Mouse (Mus musculus): ENCODE results near the gene Tcf7l1.
A peak's percentile ranks its signal among the peaks of the same experiment; 100 is the strongest.

Gene Tcf7l1

GRCm38 (mm10) chr6:72655309-72656052, 133.6 kb downstream of the Tcf7l1 start:
- DNase-seq = peak; percentile 76

GRCm38 (mm10) chr6:72654355-72654754, 134.7 kb downstream of the Tcf7l1 start:
- no peak for DNase-seq

GRCm38 (mm10) chr6:72653419-72653818, 135.6 kb downstream of the Tcf7l1 start:
- DNase-seq = peak; percentile 44

GRCm38 (mm10) chr6:72650338-72650851, 138.7 kb downstream of the Tcf7l1 start:
- DNase-seq = no peak

- no peak for DNase-seq
Observed at GRCm38 (mm10) chr6:72648002-72648595, 141.0 kb downstream of the Tcf7l1 start.

- peak; percentile 82 for DNase-seq
Observed at GRCm38 (mm10) chr6:72647383-72647820, 141.7 kb downstream of the Tcf7l1 start.

DNA sequence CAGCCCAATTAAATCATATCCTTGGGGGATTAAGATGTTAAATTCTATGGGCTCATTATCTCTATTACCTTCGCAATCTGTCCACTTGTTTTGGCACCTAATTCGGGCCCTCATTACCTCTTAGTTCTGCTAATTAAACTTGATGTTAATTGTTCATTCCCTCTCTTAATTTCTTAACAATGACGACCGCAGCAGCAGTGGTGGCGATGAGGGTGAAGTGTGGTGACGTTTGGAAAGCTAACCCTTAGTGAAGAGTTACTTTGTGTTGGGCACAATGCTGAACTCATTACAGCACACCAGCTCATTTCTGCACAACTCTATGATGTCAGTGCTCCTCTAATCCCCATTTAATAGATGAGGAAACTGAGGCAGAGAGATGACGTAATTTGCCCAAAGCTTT, 143.7 kb downstream of the Tcf7l1 start:
- DNase-seq = no peak

DNA sequence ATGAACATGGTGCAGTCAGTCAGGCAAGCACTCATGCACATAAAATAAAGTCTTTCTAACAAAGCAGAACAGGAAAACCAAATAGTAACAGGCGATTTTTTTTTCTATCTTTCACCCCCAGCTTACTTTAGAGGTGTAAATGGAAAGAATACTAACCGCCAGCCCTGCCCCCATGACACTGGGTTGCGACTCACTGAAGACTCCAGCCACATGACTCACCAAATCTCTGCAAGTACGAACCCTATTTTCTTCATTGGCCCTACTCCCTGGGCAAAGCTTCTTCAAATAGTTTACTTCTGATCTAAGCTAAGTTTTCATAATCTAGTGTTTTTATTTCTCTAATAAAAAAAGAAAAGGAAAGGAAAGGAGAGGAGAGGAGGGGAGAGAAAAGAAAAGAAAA, 144.5 kb downstream of the Tcf7l1 start:
- no peak for DNase-seq

- DNase-seq = no peak
Observed at GRCm38 (mm10) chr6:72641218-72641954, 147.7 kb downstream of the Tcf7l1 start.

- no peak for DNase-seq
Observed at GRCm38 (mm10) chr6:72636940-72637339, 152.1 kb downstream of the Tcf7l1 start.

DNA sequence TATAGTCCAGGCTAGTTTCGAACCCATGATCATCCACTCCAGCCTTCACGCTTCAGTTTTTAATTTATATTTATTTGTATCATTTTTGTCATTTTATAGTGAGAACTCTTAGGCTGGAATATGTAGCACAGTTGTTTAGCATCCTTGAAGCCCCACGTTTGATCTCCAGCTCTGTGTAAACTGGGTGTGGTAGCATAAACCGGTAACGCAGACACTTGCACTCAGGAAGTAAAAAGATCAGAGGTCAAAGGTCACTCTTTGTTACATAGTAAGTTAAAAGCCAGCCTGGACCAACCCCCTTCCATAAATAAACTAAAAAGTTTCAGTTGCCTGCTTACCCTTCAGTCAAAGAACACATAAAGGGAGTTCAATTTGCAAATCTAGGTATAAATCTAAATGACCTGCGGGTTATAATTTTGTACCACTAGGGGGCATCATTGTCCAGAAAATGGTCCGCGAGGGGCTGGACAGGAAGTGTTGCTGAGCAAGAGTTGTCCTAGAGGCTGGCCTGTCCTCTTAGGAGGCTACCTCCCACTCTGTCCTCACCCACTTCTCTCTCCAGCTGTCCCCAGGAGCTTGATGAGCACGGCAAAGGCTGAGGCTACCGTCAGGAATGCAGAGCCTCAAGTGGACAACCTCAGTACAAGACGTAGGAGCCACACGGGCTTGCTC, 153.2 kb downstream of the Tcf7l1 start:
- peak; percentile 70 for DNase-seq

- no peak for DNase-seq
Observed at GRCm38 (mm10) chr6:72634311-72634710, 154.7 kb downstream of the Tcf7l1 start.

GRCm38 (mm10) chr6:72631700-72632099, 157.4 kb downstream of the Tcf7l1 start:
- DNase-seq = no peak

- DNase-seq = no peak
Observed at GRCm38 (mm10) chr6:72630961-72631360, 158.1 kb downstream of the Tcf7l1 start.

- peak; percentile 69 for DNase-seq
Observed at GRCm38 (mm10) chr6:72630370-72630769, 158.7 kb downstream of the Tcf7l1 start.

DNA sequence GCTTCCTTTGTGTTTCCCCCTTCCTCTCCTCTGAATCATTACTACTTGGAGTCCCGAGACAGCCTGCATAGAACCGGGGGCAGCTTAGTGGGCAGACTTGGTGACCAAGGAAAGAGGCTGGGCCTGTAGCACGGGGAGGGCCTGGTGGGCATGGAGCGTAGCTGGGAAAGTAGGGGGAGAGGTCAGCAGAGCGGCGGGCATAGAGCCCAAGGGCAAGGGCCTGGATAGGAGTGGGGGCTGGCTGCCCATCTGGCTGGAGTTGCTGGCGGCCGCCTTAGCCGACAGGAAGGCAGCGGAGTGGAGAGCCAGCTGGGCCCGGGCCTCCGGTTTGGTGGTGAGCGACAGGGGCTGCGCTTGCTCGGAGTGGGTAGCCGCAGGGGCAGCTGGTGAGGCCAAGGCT, 161.8 kb downstream of the Tcf7l1 start:
- peak; percentile 54 for DNase-seq

DNA sequence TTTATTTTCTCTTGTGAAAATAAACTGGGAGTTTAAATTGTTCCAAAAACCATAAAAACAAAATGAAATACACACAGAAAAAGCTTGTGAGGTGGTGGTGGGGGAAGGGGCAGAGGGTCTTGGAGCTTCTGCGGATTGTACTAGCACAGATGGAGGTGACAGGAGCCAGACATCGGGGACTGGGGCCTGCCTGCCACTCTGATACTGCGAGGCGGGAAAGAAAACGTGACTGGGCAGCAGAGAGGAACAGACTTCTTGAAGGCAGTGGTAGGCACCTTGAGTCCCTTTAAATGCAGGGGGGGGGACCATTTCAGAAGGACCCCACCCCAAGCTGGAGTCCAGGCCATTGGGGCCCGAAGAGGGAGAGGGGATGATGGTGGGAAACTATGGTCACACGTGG, 162.7 kb downstream of the Tcf7l1 start:
- DNase-seq = no peak

- peak; percentile 73 for DNase-seq
Observed at GRCm38 (mm10) chr6:72623661-72624402, 165.2 kb downstream of the Tcf7l1 start.

- DNase-seq = no peak
Observed at GRCm38 (mm10) chr6:72622917-72623316, 166.1 kb downstream of the Tcf7l1 start.

DNA sequence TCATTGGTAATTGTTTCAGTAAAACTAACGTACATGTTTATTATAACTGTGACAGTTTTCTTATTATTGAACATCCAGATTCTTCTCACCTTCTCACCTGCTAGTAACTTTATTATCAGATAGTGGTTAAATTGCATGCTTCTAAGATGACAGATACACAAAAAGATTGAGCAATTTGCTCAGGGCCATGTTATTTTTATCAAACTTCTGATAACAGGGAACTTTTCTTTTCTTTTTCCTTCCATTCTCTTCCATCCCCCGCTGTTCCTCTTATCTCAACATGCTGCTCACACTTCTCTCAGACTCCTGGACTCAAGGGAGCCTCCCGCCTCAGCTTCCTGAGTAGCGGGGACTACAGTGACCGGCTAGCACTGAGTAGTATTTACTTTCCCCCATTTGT, 168.1 kb downstream of the Tcf7l1 start:
- no peak for DNase-seq

GRCm38 (mm10) chr6:72619734-72620532, 169.1 kb downstream of the Tcf7l1 start:
- DNase-seq = no peak

All from kidney, adult 18-20 months (tissue).